16 mouse cellular contexts compared by ENCODE assay signal in the genomic region with DNA sequence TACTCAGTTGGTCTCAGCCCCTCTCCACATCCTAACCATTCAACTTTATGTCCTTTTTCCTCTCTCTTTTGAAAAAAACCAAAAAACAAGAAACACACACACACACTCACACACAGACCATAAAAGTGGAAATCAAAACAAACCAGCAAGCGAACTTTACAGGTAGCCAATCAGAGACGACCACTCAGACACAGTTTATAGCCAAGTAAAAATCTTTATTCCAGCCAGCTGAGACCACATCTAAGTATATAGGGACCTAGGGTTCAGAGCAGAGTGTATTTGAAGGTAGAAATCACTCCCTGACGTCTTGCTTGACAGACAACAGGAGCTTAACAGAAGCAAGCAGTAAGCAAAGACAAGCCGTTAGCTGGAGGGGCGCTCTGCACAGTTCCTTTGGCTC.
DNase-seq lines count a peak whose midpoint lies in the region; ATAC-seq lines count a peak whose summit lies in the region.
"Had no signal": no experiment of that assay in that cellular context is flagged by ENCODE, and none has a peak within 500 bp of the region (broad histone marks: within the 10 kb centered on the region; RNA-seq: fewer than 3 reads in every experiment).

No protein-coding gene starts in this region.

- no peaks in the 10 kb centered on the region for H3K9me3 ChIP-seq in heart, embryonic 10.5 days
- H3K9me3 ChIP-seq in heart, embryonic 16.5 days (replicated peaks; ENCODE audit: control insufficient read depth, low read length): no peaks in the 10 kb centered on the region
- H3K9me3 ChIP-seq: G1E had no signal

- intact Hi-C loops in heart, postnatal 36 days (cut with DNase I): no loop called here

- H3K4me1 ChIP-seq in heart, embryonic 10.5 days: peaks cover 13% of the 10 kb centered on the region; the same call in 1 of the 2 replicates
- H3K4me1 ChIP-seq in heart, embryonic 16.5 days (ENCODE audit: control insufficient read depth, insufficient read depth, low read length): peaks cover 7% of the 10 kb centered on the region

- 60% methylated on average over 5 of the region's 5 CpGs for WGBS in heart, embryonic 10.5 days
- WGBS in heart, embryonic 16.5 days: 53% methylated on average over 5 of the region's 5 CpGs

- H3K9ac ChIP-seq in heart, embryonic 16.5 days (ENCODE audit: low read length): no peak overlapping the region

- no peaks in the 10 kb centered on the region for H3K27me3 ChIP-seq in heart, embryonic 10.5 days (ENCODE audit: insufficient read depth, poor library complexity, severe bottlenecking)
- H3K27me3 ChIP-seq in heart, embryonic 16.5 days (ENCODE audit: control insufficient read depth, insufficient read depth, low read length): no peaks in the 10 kb centered on the region
- H3K27me3 ChIP-seq: CH12.LX had no signal

- no peak overlapping the region for H3K27ac ChIP-seq in heart, embryonic 10.5 days
- H3K27ac ChIP-seq in heart, embryonic 16.5 days (ENCODE audit: low read length): no peak overlapping the region
- H3K27ac ChIP-seq: kidney, postnatal 0 days; left cerebral cortex, adult 2 months had no signal

- no peaks in the 10 kb centered on the region for H3K36me3 ChIP-seq in heart, embryonic 10.5 days
- H3K36me3 ChIP-seq in heart, embryonic 16.5 days (ENCODE audit: control insufficient read depth, insufficient read depth): no peaks in the 10 kb centered on the region
- H3K36me3 ChIP-seq: G1E had no signal

- peak overlapping the region; percentile 37; the same call in 1 of the 2 replicates for H3K4me2 ChIP-seq in heart, embryonic 16.5 days (ENCODE audit: low read depth, low read length)

- no peak overlapping the region for H3K4me3 ChIP-seq in heart, embryonic 10.5 days
- H3K4me3 ChIP-seq in heart, embryonic 16.5 days (ENCODE audit: low read length): no peak overlapping the region
- H3K4me3 ChIP-seq: left cerebral cortex, adult 2 months had no signal

- no peak for ATAC-seq in heart, embryonic 16.5 days (replicated peaks; ENCODE audit: extremely low read depth, insufficient read depth, low FRiP score)
- ATAC-seq: forebrain, embryonic 14.5 days; Patski had no signal

- peak; percentile 42 for DNase-seq in heart, embryonic 10.5 days (ENCODE audit: low spot score)
- no peak for DNase-seq in heart, postnatal 36 days
- DNase-seq in heart, adult 9 months (ENCODE audit: low spot score in 2 of 2): no peak
- peak; percentile 10 for DNase-seq in forelimb bud, embryonic 11.5 days (ENCODE audit: low read depth, low spot score)
- DNase-seq in thymus, postnatal 4 days: peak; percentile 25
- no peak for DNase-seq in testis, postnatal 10 days (ENCODE audit: low spot score)
- DNase-seq: cerebellum, adult 9-10 months; layer of hippocampus, adult 9-11 months; lung, postnatal 4 days had no signal

Comparison
In these comparisons a context has a peak if more than half of its experiments do, and no peak if none do; other contexts are left out.
1. DNase-seq: peak in heart, embryonic 10.5 days (single experiment), forelimb bud, embryonic 11.5 days (single experiment) and thymus, postnatal 4 days (single experiment); none in heart, postnatal 36 days (0 of 2), heart, adult 9 months (0 of 2) and testis, postnatal 10 days (single experiment).